ENCODE assay signal across 25 mouse cellular contexts in genomic region chr17:68135436-68135835, GRCm38 (mm10).
"Had no signal": no experiment of that assay in that cellular context is flagged by ENCODE, and none has a peak within 500 bp of the region (broad histone marks: within the 10 kb centered on the region; RNA-seq: fewer than 3 reads in every experiment).

No protein-coding gene starts in this region.

- ATAC-seq: hindbrain, postnatal 0 days; intestine, embryonic 16.5 days had no signal

- H3K4me3 ChIP-seq: heart, embryonic 13.5 days; heart, embryonic 15.5 days; hindbrain, embryonic 13.5 days; hindbrain, embryonic 15.5 days; kidney, embryonic 15.5 days; left cerebral cortex, adult 2 months; liver, embryonic 13.5 days; liver, embryonic 15.5 days had no signal

- H3K4me1 ChIP-seq: heart, embryonic 15.5 days; hindbrain, embryonic 13.5 days; hindbrain, embryonic 15.5 days; liver, embryonic 13.5 days; liver, embryonic 15.5 days had no signal

- H3K27me3 ChIP-seq: heart, embryonic 13.5 days; heart, embryonic 15.5 days; hindbrain, embryonic 15.5 days; kidney, embryonic 15.5 days; liver, embryonic 13.5 days; liver, embryonic 15.5 days had no signal

- DNase-seq: gastrocnemius, postnatal 14 days; gastrocnemius, postnatal 36 days; heart, adult 18-20 months; heart, postnatal 14 days; heart, postnatal 36 days; kidney, adult 11 months; kidney, adult 2 months; kidney, adult 9 months; kidney, postnatal 14 days; kidney, postnatal 36 days; layer of hippocampus, adult 9-11 months; liver; liver, embryonic 13.5 days had no signal

- H3K9me3 ChIP-seq: heart, embryonic 13.5 days; heart, embryonic 15.5 days; hindbrain, embryonic 13.5 days; hindbrain, embryonic 15.5 days; kidney, embryonic 15.5 days; liver, embryonic 13.5 days; liver, embryonic 15.5 days had no signal

- H3K36me3 ChIP-seq: heart, embryonic 13.5 days; heart, embryonic 15.5 days; hindbrain, embryonic 13.5 days; hindbrain, embryonic 15.5 days; kidney, embryonic 15.5 days; liver, embryonic 13.5 days; liver, embryonic 15.5 days had no signal

- H3K9ac ChIP-seq: heart, embryonic 13.5 days; heart, embryonic 15.5 days; hindbrain, embryonic 13.5 days; hindbrain, embryonic 15.5 days; kidney, embryonic 15.5 days; liver, embryonic 13.5 days; liver, embryonic 15.5 days had no signal

- H3K27ac ChIP-seq: heart, embryonic 13.5 days; heart, embryonic 15.5 days; hindbrain, embryonic 13.5 days; hindbrain, embryonic 15.5 days; hindbrain, postnatal 0 days; kidney, embryonic 15.5 days; kidney, postnatal 0 days; left cerebral cortex, adult 2 months; liver, embryonic 13.5 days; liver, embryonic 15.5 days had no signal

- H3K4me2 ChIP-seq: heart, embryonic 11.5 days; heart, embryonic 13.5 days; heart, embryonic 15.5 days; hindbrain, embryonic 13.5 days; hindbrain, embryonic 15.5 days; kidney, embryonic 15.5 days; liver, embryonic 11.5 days; liver, embryonic 13.5 days; liver, embryonic 15.5 days had no signal
